Mouse (Mus musculus) liver, embryonic 12.5 days (tissue): Measurements from ENCODE around the gene Ptchd4. TPM values are rescaled to one million over a fixed set of nuclear protein-coding genes. Genes with fewer than 3 reads are reported as not detected.

Experiments
- ATAC-seq: fragments of 200-750 bp; cut with Nextera tagmentation; 2 replicates; pipeline ENCODE4 v1.8.0; 2017; ENCODE audit warnings: moderate number of reproducible peaks, mild to moderate bottlenecking, moderate library complexity
- H3K27ac ChIP-seq: fragments of 300-500 bp; sonication (generic); 2 replicates; pipeline ENCODE4 v1.5.1; 2016; ENCODE audit warnings: mild to moderate bottlenecking
- H3K27me3 ChIP-seq: fragments of 300-500 bp; sonication (generic); replicated peaks from 2 replicates; pipeline ENCODE4 v1.6.1; 2016; ENCODE audit warnings: mild to moderate bottlenecking, moderate library complexity
- H3K36me3 ChIP-seq: fragments of 300-500 bp; sonication (generic); 2 replicates; pipeline ENCODE4 v1.6.1; 2016; ENCODE audit warnings: mild to moderate bottlenecking, moderate library complexity
- H3K4me1 ChIP-seq: fragments of 300-500 bp; sonication (generic); 2 replicates; pipeline ENCODE4 v1.6.1; 2016
- H3K4me2 ChIP-seq: fragments of 300-500 bp; sonication (generic); 2 replicates; pipeline ENCODE4 v1.6.1; 2016; ENCODE audit warnings: mild to moderate bottlenecking, moderate library complexity
- H3K4me3 ChIP-seq: fragments of 300-500 bp; sonication (generic); 2 replicates; pipeline ENCODE4 v1.5.1; 2016; ENCODE audit warnings: mild to moderate bottlenecking, moderate library complexity
- H3K9ac ChIP-seq: fragments of 300-500 bp; sonication (generic); 2 replicates; pipeline ENCODE4 v1.6.1; 2016; ENCODE audit warnings: mild to moderate bottlenecking, moderate library complexity
- H3K9me3 ChIP-seq: fragments of 300-500 bp; sonication (generic); replicated peaks from 2 replicates; pipeline ENCODE4 v1.6.1; 2016; ENCODE audit warnings: mild to moderate bottlenecking, moderate library complexity
- WGBS: fragments of 180-500 bp; shearing (Covaris S2); methylation state at CpG from one replicate; pipeline ENCODE4 v1.1.7; 2016; ENCODE audit not compliant: insufficient replicate concordance; 5-methylcytosine and 5-hydroxymethylcytosine counted together
- polyA plus RNA-seq: library from polyadenylated mRNA; unstranded; fragments of >200 nt; fragmentation: Nextera tagmentation; extraction: Ambion mirVana; gene quantifications from 2 replicates; pipeline ENCODE4 v1.2.1, GENCODE M21; 2016

Gene Ptchd4
- 0.06 TPM in 1 of 2 replicates, not detected in the other for polyA plus RNA-seq

- H3K9ac ChIP-seq: no peak within 1 kb of the TSS
- H3K27me3 ChIP-seq: peaks cover 26% of the 10 kb centered on the region
- no peak within 1 kb of the TSS for H3K27ac ChIP-seq
- no peaks in the 10 kb centered on the region for H3K36me3 ChIP-seq
- no peaks in the 10 kb centered on the region for H3K4me1 ChIP-seq
- H3K9me3 ChIP-seq: no peaks in the 10 kb centered on the region
- ATAC-seq: 0 out of 2 replicates have a peak, but pooled peaks have one; percentile 35
- peak within 1 kb of the TSS; percentile 62 for H3K4me2 ChIP-seq
- peak within 1 kb of the TSS; percentile 40 for H3K4me3 ChIP-seq
- under 1% methylated on average over 55 of the region's 56 CpGs for WGBS
Measured at GRCm38 (mm10) chr17:42315669-42316611, at the start of gene Ptchd4. Ptchd4 (plus strand) TSS chr17:42315947.

GRCm38 (mm10) chr17:42276861-42277260 is 38.9 kb upstream of the Ptchd4 start:
- no peaks in the 10 kb centered on the region for H3K27me3 ChIP-seq
- no peak overlapping the region for H3K27ac ChIP-seq
- 65% methylated on average over 2 of the region's 2 CpGs for WGBS
- H3K9ac ChIP-seq: no peak overlapping the region
- H3K4me2 ChIP-seq: no peak overlapping the region
- H3K36me3 ChIP-seq: no peaks in the 10 kb centered on the region
- no peaks in the 10 kb centered on the region for H3K9me3 ChIP-seq
- H3K4me1 ChIP-seq: no peaks in the 10 kb centered on the region
- no peak overlapping the region for H3K4me3 ChIP-seq
- ATAC-seq: no peak

GRCm38 (mm10) chr17:42284391-42284790 is 31.4 kb upstream of the Ptchd4 start:
- Histone ChIP-seq H3K4me3 (no peak overlapping the region), H3K27me3 (no peaks in the 10 kb centered on the region), H3K27ac (no peak overlapping the region), H3K4me1 (no peaks in the 10 kb centered on the region), H3K9me3 (no peaks in the 10 kb centered on the region), H3K9ac (no peak overlapping the region), H3K36me3 (no peaks in the 10 kb centered on the region), H3K4me2 (no peak overlapping the region)
- WGBS: 39% methylated on average over 1 of the region's 1 CpGs
- ATAC-seq: no peak

- no peak for ATAC-seq
- no peak overlapping the region for H3K27ac ChIP-seq
- no peaks in the 10 kb centered on the region for H3K36me3 ChIP-seq
- H3K4me2 ChIP-seq: no peak overlapping the region
- H3K9ac ChIP-seq: no peak overlapping the region
- no peaks in the 10 kb centered on the region for H3K9me3 ChIP-seq
- 54% methylated on average over 3 of the region's 3 CpGs for WGBS
- no peak overlapping the region for H3K4me3 ChIP-seq
- no peaks in the 10 kb centered on the region for H3K4me1 ChIP-seq
- H3K27me3 ChIP-seq: no peaks in the 10 kb centered on the region
Measured at GRCm38 (mm10) chr17:42286255-42286654, 29.5 kb upstream of the Ptchd4 start.

- no peak for ATAC-seq
- no peak overlapping the region for H3K27ac ChIP-seq
- H3K4me2 ChIP-seq: no peak overlapping the region
- no peak overlapping the region for H3K4me3 ChIP-seq
- no peaks in the 10 kb centered on the region for H3K9me3 ChIP-seq
- H3K9ac ChIP-seq: no peak overlapping the region
- H3K27me3 ChIP-seq: no peaks in the 10 kb centered on the region
- no peaks in the 10 kb centered on the region for H3K36me3 ChIP-seq
- H3K4me1 ChIP-seq: no peaks in the 10 kb centered on the region
Measured at GRCm38 (mm10) chr17:42290341-42290740, 25.4 kb upstream of the Ptchd4 start.

GRCm38 (mm10) chr17:42291793-42292192 is 24.0 kb upstream of the Ptchd4 start:
- Histone ChIP-seq H3K9me3 (no peaks in the 10 kb centered on the region), H3K4me2 (no peak overlapping the region), H3K9ac (no peak overlapping the region), H3K4me3 (no peak overlapping the region), H3K4me1 (no peaks in the 10 kb centered on the region), H3K27me3 (no peaks in the 10 kb centered on the region), H3K27ac (no peak overlapping the region), H3K36me3 (no peaks in the 10 kb centered on the region)
- WGBS: 36% methylated on average over 5 of the region's 5 CpGs
- no peak for ATAC-seq

- no peak overlapping the region for H3K4me3 ChIP-seq
- H3K36me3 ChIP-seq: no peaks in the 10 kb centered on the region
- no peak overlapping the region for H3K9ac ChIP-seq
- H3K27ac ChIP-seq: no peak overlapping the region
- WGBS: 66% methylated on average over 4 of the region's 4 CpGs
- ATAC-seq: no peak
- no peaks in the 10 kb centered on the region for H3K27me3 ChIP-seq
- no peak overlapping the region for H3K4me2 ChIP-seq
- no peaks in the 10 kb centered on the region for H3K4me1 ChIP-seq
- H3K9me3 ChIP-seq: no peaks in the 10 kb centered on the region
Measured at GRCm38 (mm10) chr17:42297986-42298385, 17.8 kb upstream of the Ptchd4 start.

- no peak overlapping the region for H3K27ac ChIP-seq
- H3K9me3 ChIP-seq: no peaks in the 10 kb centered on the region
- no peaks in the 10 kb centered on the region for H3K36me3 ChIP-seq
- no peak overlapping the region for H3K4me3 ChIP-seq
- H3K4me2 ChIP-seq: no peak overlapping the region
- WGBS: 51% methylated on average over 3 of the region's 3 CpGs
- no peaks in the 10 kb centered on the region for H3K4me1 ChIP-seq
- no peaks in the 10 kb centered on the region for H3K27me3 ChIP-seq
- no peak for ATAC-seq
- H3K9ac ChIP-seq: no peak overlapping the region
Measured at GRCm38 (mm10) chr17:42299681-42300080, 16.1 kb upstream of the Ptchd4 start.

- no peaks in the 10 kb centered on the region for H3K9me3 ChIP-seq
- no peaks in the 10 kb centered on the region for H3K27me3 ChIP-seq
- no peak overlapping the region for H3K27ac ChIP-seq
- H3K4me1 ChIP-seq: no peaks in the 10 kb centered on the region
- WGBS: 47% methylated on average over 4 of the region's 4 CpGs
- H3K9ac ChIP-seq: no peak overlapping the region
- no peak for ATAC-seq
- no peak overlapping the region for H3K4me2 ChIP-seq
- H3K4me3 ChIP-seq: no peak overlapping the region
- no peaks in the 10 kb centered on the region for H3K36me3 ChIP-seq
Measured at GRCm38 (mm10) chr17:42303062-42303577, 12.6 kb upstream of the Ptchd4 start.

GRCm38 (mm10) chr17:42304262-42304661 is 11.5 kb upstream of the Ptchd4 start:
- no peaks in the 10 kb centered on the region for H3K27me3 ChIP-seq
- 50% methylated on average over 4 of the region's 4 CpGs for WGBS
- no peak overlapping the region for H3K4me2 ChIP-seq
- no peak overlapping the region for H3K27ac ChIP-seq
- no peaks in the 10 kb centered on the region for H3K4me1 ChIP-seq
- no peak overlapping the region for H3K4me3 ChIP-seq
- H3K36me3 ChIP-seq: no peaks in the 10 kb centered on the region
- no peak for ATAC-seq
- H3K9me3 ChIP-seq: no peaks in the 10 kb centered on the region
- no peak overlapping the region for H3K9ac ChIP-seq

- 53% methylated on average over 1 of the region's 1 CpGs for WGBS
- no peaks in the 10 kb centered on the region for H3K4me1 ChIP-seq
Measured at GRCm38 (mm10) chr17:42307001-42307400, 8.7 kb upstream of the Ptchd4 start.

GRCm38 (mm10) chr17:42310136-42310535 is 5.6 kb upstream of the Ptchd4 start:
- H3K9me3 ChIP-seq: no peaks in the 10 kb centered on the region
- no peak overlapping the region for H3K27ac ChIP-seq
- no peaks in the 10 kb centered on the region for H3K4me1 ChIP-seq
- peaks cover under 1% of the 10 kb centered on the region for H3K27me3 ChIP-seq
- H3K36me3 ChIP-seq: no peaks in the 10 kb centered on the region
- no peak overlapping the region for H3K9ac ChIP-seq
- H3K4me3 ChIP-seq: no peak overlapping the region
- H3K4me2 ChIP-seq: no peak overlapping the region
- ATAC-seq: no peak

More at GRCm38 (mm10) chr17:42307001-42307400, 8.7 kb upstream of the Ptchd4 start:
- Histone ChIP-seq H3K4me3 (no peak overlapping the region), H3K27ac (no peak overlapping the region), H3K4me2 (no peak overlapping the region), H3K36me3 (no peaks in the 10 kb centered on the region), H3K9me3 (no peaks in the 10 kb centered on the region), H3K9ac (no peak overlapping the region), H3K27me3 (no peaks in the 10 kb centered on the region)
- no peak for ATAC-seq
